In the genomic region with DNA sequence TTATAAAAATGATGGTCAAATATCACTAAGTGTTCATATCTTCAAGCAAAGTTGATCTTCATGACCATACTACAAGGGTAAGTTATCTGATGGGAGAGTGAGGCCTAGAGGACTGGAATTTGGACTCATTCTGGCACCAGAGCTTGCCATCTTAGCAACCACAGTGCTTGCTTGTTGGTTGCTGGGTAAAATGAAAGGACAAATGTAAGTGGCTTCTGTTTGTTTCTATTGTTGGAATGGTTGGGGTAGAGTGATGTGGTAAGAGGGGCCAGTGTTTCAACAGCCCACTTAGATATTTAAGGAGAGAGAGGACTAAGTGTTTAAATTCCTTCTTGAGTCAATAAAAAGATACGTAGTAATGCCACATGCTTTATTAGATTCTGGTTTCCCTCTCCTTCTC, we compare ENCODE assay signal across 21 mouse cellular contexts. TPM values are rescaled to one million over a fixed set of nuclear protein-coding genes. Genes with fewer than 3 reads are reported as not detected.
DNase-seq lines count a peak whose midpoint lies in the region; ATAC-seq and TF ChIP-seq lines count a peak whose summit lies in the region.
"Had no signal": no experiment of that assay in that cellular context is flagged by ENCODE, and none has a peak within 500 bp of the region (broad histone marks: within the 10 kb centered on the region; RNA-seq: fewer than 3 reads in every experiment).

No protein-coding gene starts in this region.

- H3K9me3 ChIP-seq in liver, embryonic 14.5 days (ENCODE audit: control insufficient read depth, low read length) = no peaks in the 10 kb centered on the region
- H3K9me3 ChIP-seq in liver, postnatal 0 days (ENCODE audit: low read length) = no peaks in the 10 kb centered on the region
- H3K9me3 ChIP-seq in heart, postnatal 0 days (replicated peaks; ENCODE audit: control insufficient read depth, low read length) = no peaks in the 10 kb centered on the region
- no peaks in the 10 kb centered on the region for H3K9me3 ChIP-seq in lung, embryonic 15.5 days
- H3K9me3 ChIP-seq: forebrain, embryonic 12.5 days; kidney, embryonic 15.5 days; limb, embryonic 10.5 days; liver, embryonic 12.5 days; megakaryocyte, embryonic 14.5 days; midbrain, embryonic 15.5 days; neural tube, embryonic 15.5 days had no signal

- no peak for TF ChIP-seq EP300 in liver, embryonic 14.5 days (IDR thresholded peaks at IDR 0.05; ENCODE audit: low read depth)
- TF ChIP-seq EP300 in liver, postnatal 0 days (IDR thresholded peaks at IDR 0.05; ENCODE audit: low read depth) = no peak
- TF ChIP-seq EP300 in heart, postnatal 0 days (IDR thresholded peaks at IDR 0.05; ENCODE audit: low read depth) = no peak

- WGBS in liver, embryonic 14.5 days (ENCODE audit: insufficient replicate concordance) = 63% methylated on average over 1 of the region's 1 CpGs
- 72% methylated on average over 1 of the region's 1 CpGs for WGBS in liver, postnatal 0 days (ENCODE audit: insufficient replicate concordance)
- 38% methylated on average over 1 of the region's 1 CpGs for WGBS in heart, postnatal 0 days
- WGBS in lung, embryonic 15.5 days = 65% methylated on average over 1 of the region's 1 CpGs

- no peak overlapping the region for H3K27ac ChIP-seq in liver, embryonic 14.5 days
- H3K27ac ChIP-seq in liver, postnatal 0 days (ENCODE audit: low read depth) = no peak overlapping the region
- H3K27ac ChIP-seq in heart, postnatal 0 days (ENCODE audit: low read depth) = peak overlapping the region; percentile 71
- H3K27ac ChIP-seq in lung, embryonic 15.5 days = no peak overlapping the region
- H3K27ac ChIP-seq: forebrain, embryonic 12.5 days; heart, adult 2 months; hindbrain, embryonic 14.5 days; kidney, embryonic 15.5 days; left cerebral cortex, adult 2 months; limb, embryonic 10.5 days; liver, embryonic 12.5 days; midbrain, embryonic 15.5 days; neural tube, embryonic 15.5 days had no signal

- no peak overlapping the region for H3K4me3 ChIP-seq in liver, embryonic 14.5 days (ENCODE audit: insufficient read depth in 1 of 2, low read depth in 2 of 2, low read length in 2 of 2)
- H3K4me3 ChIP-seq in liver, postnatal 0 days (ENCODE audit: low read depth, low read length) = no peak overlapping the region
- H3K4me3 ChIP-seq in heart, postnatal 0 days (ENCODE audit: low read depth, low read length) = no peak overlapping the region
- no peak overlapping the region for H3K4me3 ChIP-seq in lung, embryonic 15.5 days
- H3K4me3 ChIP-seq: forebrain, embryonic 12.5 days; heart, adult 2 months; kidney, embryonic 15.5 days; left cerebral cortex, adult 2 months; limb, embryonic 10.5 days; liver, embryonic 12.5 days; megakaryocyte, embryonic 14.5 days; midbrain, embryonic 15.5 days; neural tube, embryonic 15.5 days had no signal

- H3K9ac ChIP-seq in liver, embryonic 14.5 days (replicated peaks) = no peak overlapping the region
- no peak overlapping the region for H3K9ac ChIP-seq in liver, postnatal 0 days (replicated peaks)
- no peak overlapping the region for H3K9ac ChIP-seq in heart, postnatal 0 days (replicated peaks; ENCODE audit: low read depth, low read length)
- H3K9ac ChIP-seq in lung, embryonic 15.5 days = no peak overlapping the region
- H3K9ac ChIP-seq: forebrain, embryonic 12.5 days; hindbrain, embryonic 14.5 days; kidney, embryonic 15.5 days; liver, embryonic 12.5 days; midbrain, embryonic 15.5 days; neural tube, embryonic 15.5 days had no signal

- 0 out of 2 replicates have a peak, but pooled peaks have one; percentile 18 for ATAC-seq in liver, embryonic 14.5 days (ENCODE audit: insufficient read depth)
- ATAC-seq in liver, postnatal 0 days = no peak
- peak; percentile 60; the same call in 1 of the 2 replicates for ATAC-seq in heart, postnatal 0 days (ENCODE audit: insufficient read depth, low read depth)
- ATAC-seq in lung, embryonic 15.5 days (ENCODE audit: borderline replicate concordance, extremely low read depth, low FRiP score, low TSS enrichment) = peak; percentile 82
- ATAC-seq: liver, embryonic 12.5 days; midbrain, embryonic 15.5 days had no signal

- no peak for DNase-seq in liver, embryonic 14.5 days (ENCODE audit: low read depth in 3 of 3, low spot score in 3 of 3)
- no peak for DNase-seq in liver, postnatal 0 days
- DNase-seq in heart, postnatal 0 days (ENCODE audit: low spot score) = peak; percentile 62
- DNase-seq in lung, postnatal 4 days = peak; percentile 12 to 24
- no peak for DNase-seq in kidney, postnatal 25 days
- DNase-seq in cerebellum, adult 8-10 months = no peak
- DNase-seq: cerebellum, adult 2 months; right cerebral cortex, postnatal 14 days; spleen, adult 18-20 months; thymus, postnatal 25 days had no signal

- no peak overlapping the region for H3K4me2 ChIP-seq in liver, embryonic 14.5 days (ENCODE audit: low read depth)
- H3K4me2 ChIP-seq in liver, postnatal 0 days (ENCODE audit: low read depth, low read length) = no peak overlapping the region
- H3K4me2 ChIP-seq in heart, postnatal 0 days (ENCODE audit: low read depth, low read length) = no peak overlapping the region
- no peak overlapping the region for H3K4me2 ChIP-seq in lung, embryonic 15.5 days
- H3K4me2 ChIP-seq: forebrain, embryonic 12.5 days; hindbrain, embryonic 14.5 days; kidney, embryonic 15.5 days; liver, embryonic 12.5 days; midbrain, embryonic 15.5 days; neural tube, embryonic 15.5 days had no signal

- no peaks in the 10 kb centered on the region for H3K36me3 ChIP-seq in liver, embryonic 14.5 days (replicated peaks; ENCODE audit: control insufficient read depth, insufficient read depth, low read depth)
- H3K36me3 ChIP-seq in liver, postnatal 0 days (replicated peaks; ENCODE audit: insufficient read depth, low read length) = no peaks in the 10 kb centered on the region
- H3K36me3 ChIP-seq in heart, postnatal 0 days (replicated peaks; ENCODE audit: control insufficient read depth, insufficient read depth, low read length) = 0 out of 2 replicates have a peak, but pooled peaks cover 5% of the 10 kb centered on the region
- no peaks in the 10 kb centered on the region for H3K36me3 ChIP-seq in lung, embryonic 15.5 days
- H3K36me3 ChIP-seq: liver, embryonic 12.5 days; midbrain, embryonic 15.5 days; neural tube, embryonic 15.5 days had no signal

- H3K27me3 ChIP-seq in liver, embryonic 14.5 days (ENCODE audit: control insufficient read depth, insufficient read depth, low read length) = no peaks in the 10 kb centered on the region
- H3K27me3 ChIP-seq in liver, postnatal 0 days (ENCODE audit: insufficient read depth, low read length) = no peaks in the 10 kb centered on the region
- no peaks in the 10 kb centered on the region for H3K27me3 ChIP-seq in heart, postnatal 0 days (ENCODE audit: control insufficient read depth, insufficient read depth, low read length)
- no peaks in the 10 kb centered on the region for H3K27me3 ChIP-seq in lung, embryonic 15.5 days
- H3K27me3 ChIP-seq: forebrain, embryonic 12.5 days; kidney, embryonic 15.5 days; liver, embryonic 12.5 days; megakaryocyte, embryonic 14.5 days; midbrain, embryonic 15.5 days; neural tube, embryonic 15.5 days had no signal

- 0 out of 4 replicates have a peak, but pooled peaks cover 0 to 2% of the 10 kb centered on the region in 2 experiments for H3K4me1 ChIP-seq in liver, embryonic 14.5 days (replicated peaks; ENCODE audit: control insufficient read depth in 2 of 2, insufficient read depth in 2 of 2, low read length in 1 of 2)
- peaks cover 4% of the 10 kb centered on the region for H3K4me1 ChIP-seq in liver, postnatal 0 days (ENCODE audit: insufficient read depth)
- H3K4me1 ChIP-seq in heart, postnatal 0 days (ENCODE audit: control insufficient read depth, insufficient read depth) = no peaks in the 10 kb centered on the region
- no peaks in the 10 kb centered on the region for H3K4me1 ChIP-seq in lung, embryonic 15.5 days
- H3K4me1 ChIP-seq: forebrain, embryonic 12.5 days; kidney, embryonic 15.5 days; limb, embryonic 10.5 days; midbrain, embryonic 15.5 days; neural tube, embryonic 15.5 days had no signal

- no peak for TF ChIP-seq CTCF in liver, embryonic 14.5 days (IDR thresholded peaks at IDR 0.05; ENCODE audit: low read depth)
- no peak for TF ChIP-seq CTCF in liver, postnatal 0 days (IDR thresholded peaks at IDR 0.05; ENCODE audit: low read depth)
- no peak for TF ChIP-seq CTCF in heart, postnatal 0 days (IDR thresholded peaks at IDR 0.05; ENCODE audit: low read depth)

RNA-seq across cellular contexts. Expression of gene Ggps1, which starts 25.4 kb away (rescaled TPM):
- 4.4 and 5.9 TPM in 2 replicates for polyA plus RNA-seq in liver, embryonic 14.5 days (2012; rRNA removed)
- 10.9 and 12.3 TPM in 2 replicates for polyA plus RNA-seq in liver, embryonic 14.5 days (2014; fragmentation: Nextera tagmentation; extraction: Ambion mirVana)
- polyA plus RNA-seq in liver, postnatal 0 days (2015; fragmentation: Nextera tagmentation; extraction: Ambion mirVana) = 9.0 and 10.2 TPM in 2 replicates
- total RNA-seq in heart, postnatal 0 days (2014; rRNA removed; ENCODE audit: low replicate concordance) = 33.6 and 49.2 TPM in 2 replicates
- 35.3 and 36.8 TPM in 2 replicates for polyA plus RNA-seq in heart, postnatal 0 days (2015; fragmentation: Nextera tagmentation; extraction: Ambion mirVana)
- polyA plus RNA-seq in lung, embryonic 15.5 days (2015; fragmentation: Nextera tagmentation; extraction: Ambion mirVana) = 47.7 and 48.2 TPM in 2 replicates

RNA-seq across cellular contexts. Expression of gene Arid4b, which starts 25.6 kb away (rescaled TPM):
- polyA plus RNA-seq in liver, embryonic 14.5 days (2012; rRNA removed) = 3.4 and 5.2 TPM in 2 replicates
- polyA plus RNA-seq in liver, embryonic 14.5 days (2014; fragmentation: Nextera tagmentation; extraction: Ambion mirVana) = 11.7 and 12.8 TPM in 2 replicates
- polyA plus RNA-seq in liver, postnatal 0 days (2015; fragmentation: Nextera tagmentation; extraction: Ambion mirVana) = 17.1 and 19.6 TPM in 2 replicates
- total RNA-seq in heart, postnatal 0 days (2014; rRNA removed; ENCODE audit: low replicate concordance) = 16.3 and 21.9 TPM in 2 replicates
- polyA plus RNA-seq in heart, postnatal 0 days (2015; fragmentation: Nextera tagmentation; extraction: Ambion mirVana) = 30.9 and 33.8 TPM in 2 replicates
- polyA plus RNA-seq in lung, embryonic 15.5 days (2015; fragmentation: Nextera tagmentation; extraction: Ambion mirVana) = 55.2 and 65.2 TPM in 2 replicates

RNA-seq across cellular contexts. Expression of gene Tbce, which starts 49.2 kb away (rescaled TPM):
- 24.0 and 34.6 TPM in 2 replicates for polyA plus RNA-seq in liver, embryonic 14.5 days (2012; rRNA removed)
- 27.5 and 28.3 TPM in 2 replicates for polyA plus RNA-seq in liver, embryonic 14.5 days (2014; fragmentation: Nextera tagmentation; extraction: Ambion mirVana)
- 17.1 and 22.1 TPM in 2 replicates for polyA plus RNA-seq in liver, postnatal 0 days (2015; fragmentation: Nextera tagmentation; extraction: Ambion mirVana)
- total RNA-seq in heart, postnatal 0 days (2014; rRNA removed; ENCODE audit: low replicate concordance) = 32.5 and 44.7 TPM in 2 replicates
- 29.0 and 31.6 TPM in 2 replicates for polyA plus RNA-seq in heart, postnatal 0 days (2015; fragmentation: Nextera tagmentation; extraction: Ambion mirVana)
- 52.4 and 59.7 TPM in 2 replicates for polyA plus RNA-seq in lung, embryonic 15.5 days (2015; fragmentation: Nextera tagmentation; extraction: Ambion mirVana)

Comparison
In these comparisons a context has a peak if more than half of its experiments do, and no peak if none do; other contexts are left out.
1. DNase-seq: peak in heart, postnatal 0 days (single experiment) and lung, postnatal 4 days (2 of 2); none in liver, embryonic 14.5 days (0 of 3), liver, postnatal 0 days (single experiment), kidney, postnatal 25 days (0 of 2) and cerebellum, adult 8-10 months (single experiment).